Mouse (Mus musculus): ENCODE data around the gene Tmc6. TPM values are rescaled to one million over a fixed set of nuclear protein-coding genes. Genes with fewer than 3 reads are reported as not detected.

Tmc6 gene
- polyA plus RNA-seq (2015; fragmentation: Nextera tagmentation; extraction: Ambion mirVana): 53.0 and 53.7 TPM in 2 replicates

- peak within 1 kb of the TSS; percentile 98 for H3K4me2 ChIP-seq
- DNase-seq (peak; percentile 68), ATAC-seq (ENCODE audit: low read depth) (peak; percentile 67)
- 8% methylated on average over 23 of the region's 24 CpGs for WGBS (ENCODE audit: insufficient replicate concordance)
- peaks cover 77% of the 10 kb centered on the region for H3K4me1 ChIP-seq (replicated peaks)
- H3K9me3 ChIP-seq (replicated peaks): no peaks in the 10 kb centered on the region
- peak within 1 kb of the TSS; percentile 100 for H3K27ac ChIP-seq
- H3K36me3 ChIP-seq: peaks cover 52% of the 10 kb centered on the region
- peak within 1 kb of the TSS; percentile 97 for H3K9ac ChIP-seq
- H3K27me3 ChIP-seq: no peaks in the 10 kb centered on the region
- H3K4me3 ChIP-seq (replicated peaks): peak within 1 kb of the TSS; percentile 96
Measured at GRCm38 (mm10) chr11:117781993-117782704, at the start of gene Tmc6, which contains the start of gene Tmc8. Gene Tmc6 (minus strand): TSS chr11:117782198. Gene Tmc8 (plus strand): TSS chr11:117782076.

GRCm38 (mm10) chr11:117830401-117830800 is 48.4 kb upstream of the Tmc6 start:
- H3K9me3 ChIP-seq (replicated peaks): no peaks in the 10 kb centered on the region
- H3K9ac ChIP-seq: 0 out of 2 replicates have a peak overlapping the region, but pooled peaks have one; percentile 23
- H3K36me3 ChIP-seq: 0 out of 2 replicates have a peak, but pooled peaks cover 4% of the 10 kb centered on the region
- WGBS (ENCODE audit: insufficient replicate concordance): 57% methylated on average over 9 of the region's 9 CpGs
- H3K4me2 ChIP-seq: peak overlapping the region; percentile 96; the same call in 1 of the 2 replicates
- no peaks in the 10 kb centered on the region for H3K27me3 ChIP-seq
- H3K27ac ChIP-seq: peak overlapping the region; percentile 87
- peaks cover 95% of the 10 kb centered on the region for H3K4me1 ChIP-seq (replicated peaks)
- ATAC-seq (ENCODE audit: low read depth) (no peak), DNase-seq (no peak)
- H3K4me3 ChIP-seq (replicated peaks): no peak overlapping the region

DNA sequence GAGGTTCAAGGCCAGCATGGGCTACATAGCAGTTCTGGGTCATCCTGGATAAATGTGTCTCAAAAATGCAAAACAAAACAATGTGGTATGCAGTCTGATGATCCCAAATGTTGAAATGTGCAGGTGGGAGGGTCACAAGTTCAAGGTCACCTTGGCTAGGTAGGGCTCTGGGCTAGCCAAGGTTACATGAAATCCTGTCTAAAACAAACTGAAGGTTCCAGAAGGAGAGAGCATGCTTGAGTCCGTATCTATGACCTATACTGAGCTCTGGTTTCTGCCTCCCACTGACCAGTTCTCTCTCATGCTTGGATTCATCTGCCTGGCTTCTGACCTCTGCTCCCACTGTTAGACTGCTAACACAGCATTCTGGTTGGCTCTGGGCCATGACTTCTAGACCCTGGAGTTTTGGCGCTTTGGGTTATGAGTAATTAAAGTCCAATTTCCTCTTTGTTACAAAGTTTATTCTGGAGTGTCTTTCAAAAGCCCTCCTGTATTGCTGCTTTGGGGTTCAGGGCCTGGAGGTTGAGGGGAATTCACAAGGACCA is 47.7 kb upstream of the Tmc6 start:
- H3K9ac ChIP-seq: 0 out of 2 replicates have a peak overlapping the region, but pooled peaks have one; percentile 23
- H3K27ac ChIP-seq: peak overlapping the region; percentile 87
- 0 out of 2 replicates have a peak, but pooled peaks cover 4% of the 10 kb centered on the region for H3K36me3 ChIP-seq
- H3K27me3 ChIP-seq: no peaks in the 10 kb centered on the region
- no peak for DNase-seq
- peak overlapping the region; percentile 96; the same call in 1 of the 2 replicates for H3K4me2 ChIP-seq
- H3K4me3 ChIP-seq (replicated peaks): no peak overlapping the region
- peaks cover 91% of the 10 kb centered on the region for H3K4me1 ChIP-seq (replicated peaks)
- no peaks in the 10 kb centered on the region for H3K9me3 ChIP-seq (replicated peaks)
- no peak for ATAC-seq (ENCODE audit: low read depth)
- 54% methylated on average over 2 of the region's 2 CpGs for WGBS (ENCODE audit: insufficient replicate concordance)

- Histone ChIP-seq H3K4me2 (peak overlapping the region; percentile 96), H3K9me3 (replicated peaks) (no peaks in the 10 kb centered on the region), H3K27ac (peak overlapping the region; percentile 87), H3K4me1 (replicated peaks) (peaks cover 90% of the 10 kb centered on the region), H3K4me3 (replicated peaks) (no peak overlapping the region), H3K27me3 (no peaks in the 10 kb centered on the region), H3K9ac (peak overlapping the region; percentile 97; the same call in 1 of the 2 replicates), H3K36me3 (peaks cover 7% of the 10 kb centered on the region)
- WGBS (ENCODE audit: insufficient replicate concordance): 8% methylated on average over 9 of the region's 9 CpGs
- DNase-seq: peak; percentile 59
- ATAC-seq (ENCODE audit: low read depth): peak; percentile 56
Measured at GRCm38 (mm10) chr11:117828888-117829604, 47.0 kb upstream of the Tmc6 start.

GRCm38 (mm10) chr11:117828149-117828887 is 46.3 kb upstream of the Tmc6 start:
- Histone ChIP-seq H3K4me1 (replicated peaks) (peaks cover 91% of the 10 kb centered on the region), H3K27ac (peak overlapping the region; percentile 87), H3K27me3 (no peaks in the 10 kb centered on the region), H3K36me3 (peaks cover 14% of the 10 kb centered on the region), H3K9ac (peak overlapping the region; percentile 97), H3K4me3 (replicated peaks) (no peak overlapping the region), H3K9me3 (replicated peaks) (no peaks in the 10 kb centered on the region), H3K4me2 (peak overlapping the region; percentile 96)
- ATAC-seq (ENCODE audit: low read depth) (no peak), DNase-seq (no peak)
- WGBS (ENCODE audit: insufficient replicate concordance): 52% methylated on average over 18 of the region's 18 CpGs

DNA sequence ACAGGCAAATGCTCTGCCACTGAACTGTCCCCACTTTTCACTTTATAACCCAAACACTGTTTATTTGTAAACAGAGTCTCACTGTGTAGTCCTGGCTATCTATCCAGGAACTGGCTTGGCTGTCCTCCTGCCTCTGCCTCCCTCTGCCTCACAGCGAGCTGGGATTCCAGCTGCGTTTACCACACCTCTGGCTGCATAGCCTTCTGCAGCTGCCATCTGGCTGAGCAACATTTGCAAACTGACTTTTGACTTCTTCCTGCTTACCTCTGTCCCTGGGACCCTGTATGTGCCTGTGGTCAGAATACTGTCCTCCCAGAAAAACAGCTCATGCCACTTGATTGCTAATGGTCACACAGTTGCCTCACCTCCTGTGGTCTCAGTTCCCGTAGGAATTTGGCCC is 45.4 kb upstream of the Tmc6 start:
- ATAC-seq (ENCODE audit: low read depth): no peak
- DNase-seq: no peak
- Histone ChIP-seq H3K9me3 (replicated peaks) (no peaks in the 10 kb centered on the region), H3K4me3 (replicated peaks) (no peak overlapping the region), H3K27me3 (no peaks in the 10 kb centered on the region), H3K9ac (peak overlapping the region; percentile 97), H3K4me1 (replicated peaks) (peaks cover 91% of the 10 kb centered on the region), H3K36me3 (peaks cover 20% of the 10 kb centered on the region), H3K27ac (peak overlapping the region; percentile 44), H3K4me2 (peak overlapping the region; percentile 96)
- WGBS (ENCODE audit: insufficient replicate concordance): 64% methylated on average over 3 of the region's 3 CpGs

DNA sequence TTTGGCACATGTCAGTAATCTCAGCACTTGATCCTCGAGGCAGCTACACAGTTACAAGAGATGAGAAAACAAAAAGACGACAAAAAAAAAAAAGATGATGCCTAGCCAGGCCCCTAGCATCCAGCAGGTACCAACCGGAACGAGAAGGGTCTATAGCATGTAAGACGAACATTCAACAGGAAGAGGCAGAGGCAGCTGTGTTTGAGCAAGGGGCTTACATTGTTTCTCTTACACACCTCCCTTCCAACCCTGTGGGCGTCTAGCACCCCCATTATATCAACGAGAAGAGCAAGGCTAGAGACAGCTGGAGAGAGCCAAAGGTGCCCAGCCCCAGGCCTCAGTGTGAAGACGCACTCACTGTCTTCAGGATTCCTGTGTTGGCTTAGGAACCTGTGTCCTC is 44.9 kb upstream of the Tmc6 start:
- 70% methylated on average over 8 of the region's 8 CpGs for WGBS (ENCODE audit: insufficient replicate concordance)
- Histone ChIP-seq H3K4me3 (replicated peaks) (peak overlapping the region; percentile 86), H3K36me3 (peaks cover 25% of the 10 kb centered on the region), H3K9me3 (replicated peaks) (no peaks in the 10 kb centered on the region), H3K9ac (peak overlapping the region; percentile 97; the same call in 1 of the 2 replicates), H3K4me1 (replicated peaks) (peaks cover 91% of the 10 kb centered on the region), H3K27ac (peak overlapping the region; percentile 44), H3K27me3 (no peaks in the 10 kb centered on the region), H3K4me2 (peak overlapping the region; percentile 96)
- ATAC-seq (ENCODE audit: low read depth) (no peak), DNase-seq (no peak)

DNA sequence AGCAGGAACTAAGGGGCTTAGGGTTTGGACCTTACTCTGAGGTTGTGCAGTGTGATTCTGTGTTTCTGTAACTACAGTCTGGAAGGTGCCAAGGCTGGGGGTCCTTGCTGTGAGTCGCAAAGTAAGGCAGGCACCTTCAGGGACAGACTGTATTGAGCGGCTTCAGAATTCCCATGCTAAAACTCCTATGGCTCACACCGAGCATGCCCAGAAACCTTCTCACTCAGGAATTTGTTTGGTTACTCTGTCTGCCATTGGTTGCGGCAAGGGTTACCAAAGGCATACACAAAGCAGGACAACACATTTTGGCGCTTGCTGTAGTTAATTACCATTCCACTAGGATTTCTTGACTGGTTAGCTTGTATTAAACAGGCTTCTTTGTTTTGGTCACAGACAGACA is 44.2 kb upstream of the Tmc6 start:
- DNase-seq (no peak), ATAC-seq (ENCODE audit: low read depth) (no peak)
- Histone ChIP-seq H3K36me3 (peaks cover 32% of the 10 kb centered on the region), H3K4me3 (replicated peaks) (peak overlapping the region; percentile 86), H3K9ac (peak overlapping the region; percentile 97), H3K4me2 (peak overlapping the region; percentile 96), H3K27ac (peak overlapping the region; percentile 95), H3K9me3 (replicated peaks) (no peaks in the 10 kb centered on the region), H3K4me1 (replicated peaks) (peaks cover 91% of the 10 kb centered on the region), H3K27me3 (no peaks in the 10 kb centered on the region)
- 34% methylated on average over 5 of the region's 5 CpGs for WGBS (ENCODE audit: insufficient replicate concordance)

GRCm38 (mm10) chr11:117825333-117826101 is 43.5 kb upstream of the Tmc6 start, which contains the start of the genes Afmid and Tk1:
Gene Afmid (plus strand): TSS chr11:117825924.
Gene Tk1 (minus strand): TSS chr11:117826092.
- Histone ChIP-seq H3K9me3 (replicated peaks) (no peaks in the 10 kb centered on the region), H3K27ac (peak within 1 kb of the TSS; percentile 95), H3K36me3 (peaks cover 39% of the 10 kb centered on the region), H3K4me2 (peak within 1 kb of the TSS; percentile 96), H3K27me3 (no peaks in the 10 kb centered on the region), H3K9ac (peak within 1 kb of the TSS; percentile 97), H3K4me1 (replicated peaks) (peaks cover 89% of the 10 kb centered on the region), H3K4me3 (replicated peaks) (peak within 1 kb of the TSS; percentile 86)
- ATAC-seq (ENCODE audit: low read depth): peak; percentile 62
- under 1% methylated on average over 34 of the region's 34 CpGs for WGBS (ENCODE audit: insufficient replicate concordance)
- DNase-seq: peak; percentile 78
